Mouse (Mus musculus) liver, adult 2 months (tissue): ENCODE results near the gene Smad3.

Experiments
- CTCF ChIP-seq: fragments of 200-500 bp; IDR thresholded peaks from 2 replicates; pipeline ENCODE4 v1.5.1; 2011; ENCODE audit warnings: low read depth, low read length, control low read depth
- POLR2A ChIP-seq: fragments of 200-500 bp; IDR thresholded peaks from 2 replicates; pipeline ENCODE4 v1.6.1; 2011; ENCODE audit warnings: low read length, control low read depth; ENCODE audit not compliant: insufficient read depth; ENCODE audit errors: extremely low read depth

GRCm38 (mm10) chr9:63787606-63788005, 29.8 kb upstream of the Smad3 start:
- TF ChIP-seq CTCF (no peak), POLR2A (no peak)
